Mouse (Mus musculus) gastrocnemius, adult 8-10 months (tissue): ENCODE data around the gene Arhgdia. TPM values are rescaled to one million over a fixed set of nuclear protein-coding genes. Genes with fewer than 3 reads are reported as not detected.

Experiments
- DNase-seq, 2 experiments: peaks; one replicate each; pipeline ENCODE4 v3.0.0; 2022; ENCODE audit warnings: low spot score in 2 of 2
- total RNA-seq, 4 experiments: library from RNA; stranded (reverse); gene quantifications; 2 replicates each; pipeline ENCODE4 v1.2.4; 2022

The Arhgdia gene
- total RNA-seq, 4 experiments from 2014 or later, result 74.3 to 86.2 (median 80.7) TPM

DNA sequence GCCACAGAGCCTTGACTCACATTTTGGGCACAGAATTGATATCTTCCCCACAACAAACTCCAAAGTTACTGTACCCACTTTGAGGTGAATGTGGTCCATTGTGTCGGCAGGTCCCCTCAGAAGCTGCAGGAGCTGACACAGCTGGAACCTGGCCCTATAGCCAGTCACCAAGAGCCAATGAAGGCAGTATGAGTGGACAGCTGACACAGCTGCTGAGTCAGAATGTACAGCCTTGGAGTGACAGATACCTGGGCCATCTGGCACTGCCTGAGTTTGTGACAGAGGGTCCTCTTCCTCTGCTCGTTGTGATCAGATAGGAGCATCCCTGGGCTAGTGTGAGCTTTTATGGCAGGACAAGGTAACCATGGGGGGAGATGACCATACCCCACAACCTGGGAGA, 26.2 kb downstream of the Arhgdia start:
- DNase-seq, result no peak

GRCm38 (mm10) chr11:120554834-120555233, 26.6 kb downstream of the Arhgdia start:
- DNase-seq, result no peak

- DNase-seq, result no peak
Measured at GRCm38 (mm10) chr11:120552736-120553135, 28.7 kb downstream of the Arhgdia start.

- peak; percentile 72 to 80 for DNase-seq
Measured at GRCm38 (mm10) chr11:120550810-120551440, 30.5 kb downstream of the Arhgdia start, which contains the start of gene Ppp1r27. TSS of gene Ppp1r27 (minus strand) at chr11:120551132.

GRCm38 (mm10) chr11:120549986-120550809, 31.2 kb downstream of the Arhgdia start:
- peak; percentile 35 to 54 for DNase-seq

DNA sequence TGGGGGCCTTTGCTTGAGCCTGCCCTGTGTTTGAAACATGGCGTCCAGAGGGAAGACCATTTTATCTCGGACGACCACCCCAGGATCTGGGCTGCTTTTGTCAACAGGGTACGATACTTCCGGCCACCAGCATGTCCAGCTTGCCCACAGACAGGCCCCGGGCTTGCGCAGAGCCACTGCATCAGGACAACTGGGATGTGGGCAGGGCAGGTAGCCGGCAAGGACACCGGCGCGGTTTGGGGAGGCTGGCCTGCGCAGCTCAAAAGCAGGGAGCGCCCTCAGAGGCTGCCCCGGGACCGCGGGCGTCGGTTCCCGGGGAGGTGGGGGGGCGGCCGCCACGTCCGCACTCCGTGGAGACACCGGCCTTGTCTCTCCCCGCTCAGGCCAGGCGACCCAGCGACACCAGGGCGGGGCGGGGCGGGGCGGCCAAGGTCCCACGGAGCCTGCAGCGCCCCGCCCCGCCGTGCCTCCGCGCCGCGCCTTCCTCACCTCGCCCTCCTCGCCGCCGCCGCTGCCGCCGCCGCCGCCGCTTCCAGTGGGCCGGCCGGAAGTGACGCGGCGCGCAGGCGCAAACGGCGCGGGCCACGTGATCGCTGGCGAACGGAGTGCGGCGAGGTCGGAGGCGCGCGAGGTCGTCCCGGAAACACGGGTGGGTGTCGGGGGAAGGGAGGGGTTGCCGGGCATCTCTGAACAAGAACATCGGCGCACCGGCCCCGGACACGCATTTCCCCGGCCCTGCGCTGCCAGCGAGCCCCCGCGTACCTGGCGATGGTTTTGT, 32.1 kb downstream of the Arhgdia start, which contains the start of gene Mcrip1:
TSS of gene Mcrip1 (minus strand) at position 560 of the 778 bp plus-strand sequence.
- DNase-seq, result peak; percentile 84 to 92

DNA sequence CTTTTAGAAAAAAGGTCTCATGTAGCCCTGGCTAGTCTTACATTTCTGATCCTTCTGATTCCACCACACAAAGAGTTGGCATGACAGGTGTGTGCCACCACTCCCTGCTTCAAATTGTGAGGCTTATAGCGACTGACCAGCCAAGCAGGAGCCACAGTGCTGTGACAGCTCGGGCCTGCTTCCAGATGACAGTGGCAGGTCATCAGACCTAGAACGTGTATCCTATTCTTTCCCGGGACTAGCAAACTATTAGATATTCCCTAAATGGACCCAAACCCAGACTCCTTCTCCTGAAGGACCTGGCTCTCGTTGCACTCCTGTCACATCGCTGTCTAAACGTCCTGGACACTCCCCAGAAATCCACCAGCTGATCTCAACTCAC, 32.6 kb downstream of the Arhgdia start:
- DNase-seq, result no peak

GRCm38 (mm10) chr11:120548214-120548613, 33.2 kb downstream of the Arhgdia start:
- DNase-seq, result no peak

DNA sequence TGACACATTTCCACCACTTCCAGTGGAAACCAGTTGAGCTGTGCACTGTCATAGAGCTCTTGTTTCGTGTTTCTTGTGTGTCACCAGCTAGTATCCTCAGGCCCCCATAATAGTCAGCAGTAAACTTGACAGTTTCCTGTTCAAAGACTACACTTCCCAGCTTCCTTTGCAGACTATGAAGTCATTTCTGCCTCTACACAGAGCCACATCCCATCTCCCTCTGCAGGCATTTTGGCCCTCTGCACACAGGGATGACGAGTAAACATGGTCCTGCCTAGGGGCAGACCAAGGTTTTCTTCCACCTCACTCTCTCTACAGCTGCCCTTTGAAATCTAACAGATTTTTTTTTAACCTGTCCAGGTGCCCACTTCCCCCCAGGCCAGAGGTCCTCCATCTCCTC, 34.0 kb downstream of the Arhgdia start:
- DNase-seq, result no peak

- peak in 1 of 2 experiments; percentile 60 for DNase-seq
Measured at GRCm38 (mm10) chr11:120545964-120546363, 35.5 kb downstream of the Arhgdia start.

DNA sequence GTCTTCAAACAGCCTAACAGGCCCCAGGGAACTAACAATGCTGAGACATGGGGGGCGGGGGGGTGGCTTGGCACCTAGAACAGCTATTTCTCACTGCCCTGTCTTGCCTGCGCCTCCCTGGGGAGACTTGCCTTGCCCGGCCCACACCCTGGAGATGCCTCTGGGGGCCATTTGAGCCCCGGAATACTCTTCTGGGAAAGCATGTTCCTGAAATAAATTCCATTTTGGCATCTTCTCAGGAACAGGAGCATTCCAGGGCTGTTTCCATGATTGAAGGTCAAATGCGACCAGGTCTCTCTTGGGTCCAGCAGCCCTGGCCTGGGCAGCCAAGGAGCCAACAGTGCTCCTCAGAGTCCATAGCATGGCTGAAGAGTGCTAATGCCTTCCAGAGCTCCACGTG, 39.0 kb downstream of the Arhgdia start:
- no peak for DNase-seq

GRCm38 (mm10) chr11:120541907-120542306, 39.5 kb downstream of the Arhgdia start:
- DNase-seq, result peak in 1 of 2 experiments; percentile 50

DNA sequence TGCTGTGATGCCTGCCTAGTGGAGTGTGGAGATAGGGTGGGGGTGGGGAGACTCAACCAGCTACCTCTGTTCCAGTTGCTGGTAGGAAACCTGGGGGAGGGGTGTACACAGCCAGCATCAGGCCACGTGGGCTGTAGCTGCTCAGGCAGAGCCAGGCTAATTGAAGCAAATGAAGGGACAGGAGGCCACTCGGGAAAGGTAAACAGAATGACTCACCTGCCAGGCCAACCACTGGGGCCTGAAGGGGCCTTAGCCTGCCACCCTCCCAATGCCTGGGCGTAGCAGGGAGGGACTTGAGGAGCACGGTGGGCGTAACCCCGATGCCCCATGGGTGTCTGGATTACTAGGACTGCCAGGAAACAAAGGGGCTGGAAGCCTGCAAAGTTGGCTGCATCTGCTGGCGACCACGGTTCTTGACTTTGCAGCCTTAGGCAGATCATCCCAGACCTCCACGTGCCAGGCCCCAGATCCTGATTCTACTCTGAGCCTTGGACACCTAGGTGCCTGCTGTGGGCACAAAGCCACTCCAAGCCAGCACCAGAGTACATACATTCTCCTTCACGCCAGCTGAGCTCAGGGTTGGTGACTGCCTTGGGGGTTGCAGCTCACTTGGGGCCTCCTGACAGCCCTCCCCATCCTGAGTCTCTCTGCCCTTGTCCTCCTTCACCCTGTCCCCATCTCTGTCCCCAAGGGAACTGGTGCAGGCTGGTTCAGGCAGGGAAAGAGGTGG, 42.0 kb downstream of the Arhgdia start:
- DNase-seq, result no peak

DNA sequence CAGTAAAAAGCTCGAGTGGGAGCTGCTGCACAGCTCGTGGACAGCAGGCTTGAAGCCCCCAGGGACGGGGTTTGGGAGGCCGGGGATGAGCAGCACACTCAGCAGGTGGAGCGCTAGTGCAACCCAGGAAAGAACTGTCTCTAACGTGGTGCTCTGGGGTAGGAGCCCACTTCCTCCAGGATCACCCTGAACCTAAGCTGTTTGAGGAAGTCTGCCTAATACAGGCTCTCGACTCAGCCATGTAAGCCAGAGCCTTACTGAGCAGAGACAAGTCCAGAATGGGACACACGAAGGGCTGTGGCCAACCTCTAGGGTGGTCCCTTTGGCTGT, 42.5 kb downstream of the Arhgdia start:
- DNase-seq, result no peak

GRCm38 (mm10) chr11:120538485-120538884, 42.9 kb downstream of the Arhgdia start:
- peak; percentile 81 to 91 for DNase-seq

- no peak for DNase-seq
Measured at GRCm38 (mm10) chr11:120535804-120536203, 45.6 kb downstream of the Arhgdia start.

GRCm38 (mm10) chr11:120535145-120535544, 46.3 kb downstream of the Arhgdia start:
- no peak for DNase-seq

DNA sequence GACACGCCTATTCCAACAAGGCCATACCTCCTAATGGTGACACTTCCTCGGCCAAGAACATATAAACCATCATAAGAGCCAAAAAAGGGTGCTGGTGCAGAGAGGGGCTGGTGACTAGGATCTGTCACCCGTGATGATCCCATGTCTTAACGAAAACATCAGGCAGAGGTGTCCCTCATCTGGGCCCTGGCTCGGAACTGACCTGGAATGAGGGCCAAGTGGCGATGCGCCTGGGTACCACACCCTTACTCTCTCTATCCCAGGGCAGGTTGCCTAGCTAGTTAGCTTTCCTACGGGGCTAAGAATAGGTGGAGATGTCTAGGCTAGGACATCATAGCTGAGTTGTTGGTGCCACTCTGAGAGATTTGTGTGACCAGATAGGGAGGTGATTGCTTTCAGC, 47.3 kb downstream of the Arhgdia start:
- DNase-seq, result no peak

DNA sequence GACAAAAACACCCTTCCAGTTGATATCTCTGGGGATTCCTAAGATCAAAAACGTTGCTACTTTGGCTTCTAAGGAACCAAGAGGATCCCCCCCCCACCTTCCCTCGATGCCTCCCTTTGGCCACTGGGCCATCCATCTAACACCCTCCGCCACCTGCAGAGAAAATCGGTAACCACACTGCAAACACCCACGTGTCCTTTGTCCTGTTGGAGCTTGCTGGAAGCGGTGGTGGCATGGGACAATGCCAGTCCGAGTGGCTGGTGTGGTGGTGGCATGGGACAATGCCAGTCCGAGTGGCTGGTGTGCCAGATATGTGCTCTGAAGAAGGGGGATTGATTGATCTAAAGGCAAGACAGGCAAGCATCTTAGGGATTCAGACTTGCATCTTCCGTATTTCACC, 49.8 kb downstream of the Arhgdia start:
- no peak for DNase-seq

DNA sequence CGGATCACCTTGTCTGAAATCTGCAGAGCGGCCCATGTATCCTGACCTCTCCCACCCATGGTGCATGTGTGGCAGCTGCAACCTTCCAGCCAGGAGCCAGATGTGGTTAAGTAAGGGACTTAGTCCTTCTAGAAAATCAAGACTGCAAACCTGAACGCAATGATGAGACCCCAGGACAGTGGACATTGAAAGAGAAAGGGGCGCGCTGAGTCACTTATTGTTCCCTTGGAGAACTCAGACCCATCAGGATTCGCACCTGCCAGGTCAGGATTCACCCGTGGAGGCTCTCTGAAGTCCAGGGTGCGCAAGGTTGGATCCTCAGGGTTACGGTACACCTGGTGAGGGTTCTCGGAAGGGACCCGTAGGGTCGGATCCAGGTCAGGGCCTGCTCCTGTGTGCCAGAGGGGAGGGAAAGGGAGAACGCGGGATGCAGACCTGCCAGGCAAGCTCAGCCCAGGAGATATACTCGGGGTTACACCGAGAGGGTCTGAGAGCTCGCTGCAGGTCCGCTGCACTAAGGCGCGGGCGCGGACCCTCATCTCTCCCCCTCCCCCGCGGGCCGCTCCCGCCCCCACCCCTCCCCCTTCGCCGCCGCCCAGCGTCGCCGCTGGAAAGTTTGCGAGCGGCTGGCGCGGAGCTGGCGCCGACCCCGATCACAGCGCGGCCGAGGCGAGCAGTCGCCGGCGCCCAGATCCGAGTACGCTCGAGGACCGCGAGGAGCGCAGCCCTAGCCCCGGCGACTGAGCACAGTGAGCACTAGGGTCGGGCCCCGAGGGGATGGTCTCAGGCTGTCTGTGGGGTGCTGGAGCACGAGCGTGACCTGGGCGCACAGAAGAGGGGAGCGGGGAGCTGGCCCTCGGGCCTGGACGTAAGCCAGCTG, 51.1 kb downstream of the Arhgdia start, which contains the start of gene Gcgr:
TSS of gene Gcgr (plus strand) at position 615 of the 880 bp plus-strand sequence.
- DNase-seq, result no peak
